Mouse (Mus musculus) embryonic facial prominence, embryonic 12.5 days (tissue): ENCODE measurements around the gene Hectd2. TPM values are rescaled to one million over a fixed set of nuclear protein-coding genes. Genes with fewer than 3 reads are reported as not detected.

Experiments used
- ATAC-seq: fragments of 200-750 bp; cut with Nextera tagmentation; 2 replicates; pipeline ENCODE4 v1.8.0; 2017; ENCODE audit not compliant: insufficient number of reproducible peaks, insufficient read depth, low FRiP score, low TSS enrichment
- H3K27ac ChIP-seq: fragments of 300-500 bp; sonication (generic); 2 replicates; pipeline ENCODE4 v1.5.1; 2016; ENCODE audit warnings: mild to moderate bottlenecking
- H3K27me3 ChIP-seq: fragments of 300-500 bp; sonication (generic); 2 replicates; pipeline ENCODE4 v1.6.1; 2016; ENCODE audit warnings: mild to moderate bottlenecking, moderate library complexity
- H3K36me3 ChIP-seq: fragments of 300-500 bp; sonication (generic); 2 replicates; pipeline ENCODE4 v1.6.1; 2016; ENCODE audit warnings: mild to moderate bottlenecking
- H3K4me1 ChIP-seq: fragments of 300-500 bp; sonication (generic); 2 replicates; pipeline ENCODE4 v1.6.1; 2016
- H3K4me2 ChIP-seq: fragments of 300-500 bp; sonication (generic); replicated peaks from 2 replicates; pipeline ENCODE4 v1.6.1; 2016; ENCODE audit warnings: mild to moderate bottlenecking, moderate library complexity
- H3K4me3 ChIP-seq: fragments of 300-500 bp; sonication (generic); 2 replicates; pipeline ENCODE4 v1.5.1; 2016; ENCODE audit warnings: mild to moderate bottlenecking
- H3K9ac ChIP-seq: fragments of 300-500 bp; sonication (generic); 2 replicates; pipeline ENCODE4 v1.6.1; 2016; ENCODE audit warnings: mild to moderate bottlenecking, moderate library complexity
- H3K9me3 ChIP-seq: fragments of 300-500 bp; sonication (generic); 2 replicates; pipeline ENCODE4 v1.6.1; 2016; ENCODE audit warnings: mild to moderate bottlenecking, moderate library complexity
- WGBS: fragments of 180-500 bp; shearing (Covaris S2); methylation state at CpG from one replicate; pipeline ENCODE4 v1.1.7; 2016; 5-methylcytosine and 5-hydroxymethylcytosine counted together
- polyA plus RNA-seq: library from polyadenylated mRNA; unstranded; fragments of >200 nt; fragmentation: Nextera tagmentation; extraction: Ambion mirVana; gene quantifications from 2 replicates; pipeline ENCODE4 v1.2.1, GENCODE M21; 2016

Hectd2 gene
- 2.8 and 3.8 TPM in 2 replicates for polyA plus RNA-seq

- Histone ChIP-seq H3K9me3 (no peaks in the 10 kb centered on the region), H3K9ac (peak within 1 kb of the TSS; percentile 77), H3K4me1 (peaks cover 3% of the 10 kb centered on the region; the same call in 1 of the 2 replicates), H3K27me3 (peaks cover 4% of the 10 kb centered on the region; the same call in 1 of the 2 replicates), H3K4me3 (peak within 1 kb of the TSS; percentile 71), H3K4me2 (peak within 1 kb of the TSS; percentile 92), H3K36me3 (no peaks in the 10 kb centered on the region), H3K27ac (peak within 1 kb of the TSS; percentile 47; the same call in 1 of the 2 replicates)
- under 1% methylated on average over 76 of the region's 92 CpGs for WGBS
- peak; percentile 82 for ATAC-seq
Measured at GRCm38 (mm10) chr19:36554046-36554784, at the start of gene Hectd2. Gene Hectd2, plus strand, starts transcription at chr19:36554639.

- no peak overlapping the region for H3K27ac ChIP-seq
- H3K36me3 ChIP-seq: no peaks in the 10 kb centered on the region
- no peak overlapping the region for H3K4me3 ChIP-seq
- no peak for ATAC-seq
- no peaks in the 10 kb centered on the region for H3K4me1 ChIP-seq
- H3K4me2 ChIP-seq: no peak overlapping the region
- 88% methylated on average over 2 of the region's 2 CpGs for WGBS
- H3K9ac ChIP-seq: no peak overlapping the region
- no peaks in the 10 kb centered on the region for H3K27me3 ChIP-seq
- no peaks in the 10 kb centered on the region for H3K9me3 ChIP-seq
Measured at GRCm38 (mm10) chr19:36504716-36505115, 49.7 kb upstream of the Hectd2 start.

- Histone ChIP-seq H3K36me3 (no peaks in the 10 kb centered on the region), H3K27ac (no peak overlapping the region), H3K9me3 (no peaks in the 10 kb centered on the region), H3K4me3 (no peak overlapping the region), H3K4me2 (no peak overlapping the region), H3K4me1 (no peaks in the 10 kb centered on the region), H3K27me3 (no peaks in the 10 kb centered on the region), H3K9ac (no peak overlapping the region)
- 84% methylated on average over 1 of the region's 1 CpGs for WGBS
- ATAC-seq: no peak
Measured at GRCm38 (mm10) chr19:36511305-36511704, 43.1 kb upstream of the Hectd2 start.

- no peak for ATAC-seq
- no peaks in the 10 kb centered on the region for H3K4me1 ChIP-seq
- H3K4me3 ChIP-seq: no peak overlapping the region
- no peak overlapping the region for H3K27ac ChIP-seq
- no peak overlapping the region for H3K4me2 ChIP-seq
- 69% methylated on average over 2 of the region's 2 CpGs for WGBS
- no peaks in the 10 kb centered on the region for H3K9me3 ChIP-seq
- H3K9ac ChIP-seq: no peak overlapping the region
- H3K27me3 ChIP-seq: no peaks in the 10 kb centered on the region
- no peaks in the 10 kb centered on the region for H3K36me3 ChIP-seq
Measured at GRCm38 (mm10) chr19:36518461-36518860, 36.0 kb upstream of the Hectd2 start.

GRCm38 (mm10) chr19:36521568-36521967 lies 32.9 kb upstream of the Hectd2 start:
- no peak overlapping the region for H3K4me3 ChIP-seq
- no peaks in the 10 kb centered on the region for H3K27me3 ChIP-seq
- H3K4me2 ChIP-seq: no peak overlapping the region
- no peak overlapping the region for H3K27ac ChIP-seq
- H3K4me1 ChIP-seq: no peaks in the 10 kb centered on the region
- no peaks in the 10 kb centered on the region for H3K9me3 ChIP-seq
- ATAC-seq: no peak
- no peaks in the 10 kb centered on the region for H3K36me3 ChIP-seq
- no peak overlapping the region for H3K9ac ChIP-seq
- WGBS: 93% methylated on average over 2 of the region's 2 CpGs

GRCm38 (mm10) chr19:36522558-36523195 lies 31.8 kb upstream of the Hectd2 start:
- Histone ChIP-seq H3K4me1 (no peaks in the 10 kb centered on the region), H3K9me3 (no peaks in the 10 kb centered on the region), H3K36me3 (no peaks in the 10 kb centered on the region), H3K27me3 (no peaks in the 10 kb centered on the region), H3K27ac (no peak overlapping the region), H3K4me3 (no peak overlapping the region), H3K9ac (no peak overlapping the region), H3K4me2 (no peak overlapping the region)
- ATAC-seq: no peak
- 75% methylated on average over 3 of the region's 3 CpGs for WGBS

GRCm38 (mm10) chr19:36525071-36525470 lies 29.4 kb upstream of the Hectd2 start:
- no peak overlapping the region for H3K9ac ChIP-seq
- no peak overlapping the region for H3K4me2 ChIP-seq
- no peaks in the 10 kb centered on the region for H3K27me3 ChIP-seq
- H3K4me1 ChIP-seq: no peaks in the 10 kb centered on the region
- H3K36me3 ChIP-seq: no peaks in the 10 kb centered on the region
- no peak for ATAC-seq
- no peak overlapping the region for H3K4me3 ChIP-seq
- H3K27ac ChIP-seq: no peak overlapping the region
- H3K9me3 ChIP-seq: no peaks in the 10 kb centered on the region

- Histone ChIP-seq H3K27me3 (no peaks in the 10 kb centered on the region), H3K9me3 (no peaks in the 10 kb centered on the region), H3K4me3 (no peak overlapping the region), H3K36me3 (no peaks in the 10 kb centered on the region), H3K27ac (no peak overlapping the region), H3K9ac (no peak overlapping the region), H3K4me1 (peaks cover 15% of the 10 kb centered on the region; the same call in 1 of the 2 replicates), H3K4me2 (no peak overlapping the region)
- WGBS: 56% methylated on average over 5 of the region's 5 CpGs
- ATAC-seq: no peak
Measured at GRCm38 (mm10) chr19:36533082-36533481, 21.4 kb upstream of the Hectd2 start.

GRCm38 (mm10) chr19:36534011-36534765 lies 20.3 kb upstream of the Hectd2 start:
- Histone ChIP-seq H3K4me2 (peak overlapping the region; percentile 41), H3K4me1 (peaks cover 15% of the 10 kb centered on the region; the same call in 1 of the 2 replicates), H3K27me3 (no peaks in the 10 kb centered on the region), H3K27ac (peak overlapping the region; percentile 12; the same call in 1 of the 2 replicates), H3K36me3 (no peaks in the 10 kb centered on the region), H3K4me3 (peak overlapping the region; percentile 8; the same call in 1 of the 2 replicates), H3K9ac (no peak overlapping the region), H3K9me3 (no peaks in the 10 kb centered on the region)
- WGBS: 34% methylated on average over 17 of the region's 17 CpGs
- ATAC-seq: peak; percentile 50

- 23% methylated on average over 8 of the region's 8 CpGs for WGBS
- Histone ChIP-seq H3K36me3 (no peaks in the 10 kb centered on the region), H3K4me3 (no peak overlapping the region), H3K4me2 (peak overlapping the region; percentile 41), H3K9me3 (no peaks in the 10 kb centered on the region), H3K4me1 (peaks cover 15% of the 10 kb centered on the region; the same call in 1 of the 2 replicates), H3K9ac (no peak overlapping the region), H3K27ac (no peak overlapping the region), H3K27me3 (no peaks in the 10 kb centered on the region)
- ATAC-seq: peak; percentile 38; the same call in 1 of the 2 replicates
Measured at GRCm38 (mm10) chr19:36534766-36535140, 19.7 kb upstream of the Hectd2 start.

GRCm38 (mm10) chr19:36535186-36535585 lies 19.3 kb upstream of the Hectd2 start:
- no peaks in the 10 kb centered on the region for H3K9me3 ChIP-seq
- H3K9ac ChIP-seq: no peak overlapping the region
- H3K36me3 ChIP-seq: no peaks in the 10 kb centered on the region
- ATAC-seq: no peak; the same call in 1 of the 2 replicates
- no peak overlapping the region for H3K4me2 ChIP-seq
- H3K4me1 ChIP-seq: peaks cover 15% of the 10 kb centered on the region; the same call in 1 of the 2 replicates
- H3K4me3 ChIP-seq: no peak overlapping the region
- H3K27me3 ChIP-seq: no peaks in the 10 kb centered on the region
- H3K27ac ChIP-seq: no peak overlapping the region
- 53% methylated on average over 2 of the region's 2 CpGs for WGBS
